ENCODE assay signal across 20 mouse cellular contexts in the genomic region with DNA sequence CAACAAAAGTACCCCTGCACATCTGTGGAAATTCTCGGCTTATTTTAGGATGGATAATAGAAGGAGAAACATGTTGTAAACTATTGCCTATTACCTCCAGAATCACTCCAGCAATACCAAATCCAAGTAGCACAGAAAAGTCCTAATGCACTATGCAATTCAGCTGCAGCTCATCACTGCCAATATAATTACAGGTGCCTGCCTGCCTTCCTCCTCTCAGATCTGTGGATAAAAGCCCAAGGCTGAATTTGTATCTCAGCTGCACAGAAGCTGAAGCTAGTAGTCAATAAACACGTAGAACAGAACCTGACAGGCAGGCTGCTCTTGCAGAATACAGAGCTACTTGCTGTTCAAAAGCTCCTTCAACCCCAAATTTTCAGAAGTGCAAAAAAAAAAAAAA. TPM values are rescaled to one million over a fixed set of nuclear protein-coding genes. Genes with fewer than 3 reads are reported as not detected.
"Had no signal": no experiment of that assay in that cellular context is flagged by ENCODE, and none has a peak within 500 bp of the region (broad histone marks: within the 10 kb centered on the region; RNA-seq: fewer than 3 reads in every experiment).

No protein-coding gene starts in this region.

- ATAC-seq: liver, embryonic 12.5 days had no signal

- H3K27ac ChIP-seq: liver, embryonic 12.5 days; liver, embryonic 14.5 days; neural tube, embryonic 12.5 days had no signal

- H3K4me2 ChIP-seq: liver, embryonic 12.5 days; lung, embryonic 14.5 days; midbrain, embryonic 11.5 days; neural tube, embryonic 12.5 days had no signal

- H3K4me3 ChIP-seq: liver, embryonic 12.5 days; myocyte; neural tube, embryonic 12.5 days had no signal

- H3K4me1 ChIP-seq: liver, embryonic 12.5 days; neural tube, embryonic 12.5 days had no signal

- DNase-seq: lung, adult 18-20 months; lung, embryonic 14.5 days; lung, postnatal 10 days; lung, postnatal 4 days; retina, postnatal 1 day; right cerebral cortex, adult 18-20 months; right cerebral cortex, postnatal 25 days; right cerebral cortex, postnatal 4 days; spleen, adult 18-20 months; thymus, adult 18-20 months; thymus, postnatal 14 days; thymus, postnatal 36 days had no signal

- H3K27me3 ChIP-seq: liver, embryonic 12.5 days; neural tube, embryonic 12.5 days had no signal

- H3K36me3 ChIP-seq: liver, embryonic 12.5 days; neural tube, embryonic 12.5 days had no signal

- H3K9me3 ChIP-seq: liver, embryonic 12.5 days; neural tube, embryonic 12.5 days had no signal

- H3K9ac ChIP-seq: liver, embryonic 12.5 days; liver, embryonic 14.5 days; lung, embryonic 14.5 days; neural tube, embryonic 12.5 days had no signal

RNA-seq across cellular contexts. Expression of a gene that starts 21.0 kb away (rescaled TPM):
- total RNA-seq: megakaryocyte, adult 5-6 weeks; megakaryocyte-erythroid progenitor cell, adult 5-6 weeks had no signal
- polyA plus RNA-seq: thymus, postnatal 0 days had no signal
